Comparison of ENCODE assay signal across 8 mouse cellular contexts in genomic region chr11:119053257-119053670, GRCm38 (mm10). TPM values are rescaled to one million over a fixed set of nuclear protein-coding genes. Genes with fewer than 3 reads are reported as not detected.
A peak's percentile ranks its signal among the peaks of the same experiment; 100 is the strongest.
DNase-seq lines count a peak whose midpoint lies in the region; ATAC-seq lines count a peak whose summit lies in the region.

No protein-coding gene starts in this region.

- peak overlapping the region; percentile 59 for H3K4me3 ChIP-seq in embryonic facial prominence, embryonic 15.5 days (replicated peaks)
- peak overlapping the region; percentile 43 for H3K4me3 ChIP-seq in lung, embryonic 16.5 days (ENCODE audit: low read length)

- H3K9ac ChIP-seq in embryonic facial prominence, embryonic 15.5 days: no peak overlapping the region
- peak overlapping the region; percentile 64 for H3K9ac ChIP-seq in lung, embryonic 16.5 days (ENCODE audit: low read length)

- peaks cover 83% of the 10 kb centered on the region for H3K27me3 ChIP-seq in embryonic facial prominence, embryonic 15.5 days
- peaks cover 81% of the 10 kb centered on the region for H3K27me3 ChIP-seq in lung, embryonic 16.5 days (ENCODE audit: control insufficient read depth, insufficient read depth, low read depth, low read length)

- H3K27ac ChIP-seq in embryonic facial prominence, embryonic 15.5 days (replicated peaks): no peak overlapping the region
- peak overlapping the region; percentile 41; the same call in 1 of the 2 replicates for H3K27ac ChIP-seq in lung, embryonic 16.5 days (ENCODE audit: low read length)

- no peaks in the 10 kb centered on the region for H3K9me3 ChIP-seq in embryonic facial prominence, embryonic 15.5 days (replicated peaks)
- H3K9me3 ChIP-seq in lung, embryonic 16.5 days (ENCODE audit: control insufficient read depth, low read length): no peaks in the 10 kb centered on the region

- peak; percentile 89 for ATAC-seq in activated CD4-positive, CD25-positive, alpha-beta regulatory T cell, adult 4 months
- ATAC-seq in embryonic facial prominence, embryonic 15.5 days (ENCODE audit: insufficient number of reproducible peaks, low FRiP score, low TSS enrichment, low read depth): peak; percentile 93
- peak; percentile 87 for ATAC-seq in lung, embryonic 16.5 days (ENCODE audit: low read depth)

- intact Hi-C loops in heart, postnatal 14 days (cut with DNase I): loop anchor here (5.0 kb wide), 1 partner anchor 74 kb away; no protein-coding TSS in a partner anchor

- H3K4me1 ChIP-seq in embryonic facial prominence, embryonic 15.5 days: peaks cover 66% of the 10 kb centered on the region
- H3K4me1 ChIP-seq in lung, embryonic 16.5 days (replicated peaks; ENCODE audit: control insufficient read depth, insufficient read depth, low read length): peaks cover 46% of the 10 kb centered on the region

- peak overlapping the region; percentile 87 for H3K4me2 ChIP-seq in embryonic facial prominence, embryonic 15.5 days (replicated peaks)
- peak overlapping the region; percentile 81 for H3K4me2 ChIP-seq in lung, embryonic 16.5 days (ENCODE audit: low read depth, low read length)

- no peaks in the 10 kb centered on the region for H3K36me3 ChIP-seq in embryonic facial prominence, embryonic 15.5 days
- no peaks in the 10 kb centered on the region for H3K36me3 ChIP-seq in lung, embryonic 16.5 days (ENCODE audit: control insufficient read depth, insufficient read depth, low read length)

- DNase-seq in CD4-positive helper T cell, adult 2 months (ENCODE audit: low read depth, low spot score): peak; percentile 95
- DNase-seq in heart, postnatal 14 days: peak; percentile 78 to 80
- DNase-seq in layer of hippocampus, adult 8-10 months (ENCODE audit: low spot score in 2 of 2): peak; percentile 64 to 70
- DNase-seq in retina, embryonic 14.5 days (ENCODE audit: low spot score): peak; percentile 88
- peak; percentile 90 for DNase-seq in thymus, postnatal 14 days

- under 1% methylated on average over 41 of the region's 42 CpGs for WGBS in embryonic facial prominence, embryonic 15.5 days
- under 1% methylated on average over 39 of the region's 42 CpGs for WGBS in lung, embryonic 16.5 days

RNA-seq across cellular contexts. Expression of gene Cbx8, which starts 12.5 kb away (rescaled TPM):
- polyA plus RNA-seq in activated CD4-positive, CD25-positive, alpha-beta regulatory T cell, adult 4 months (2017; shearing (Covaris generic)): 1 to 10 TPM; 5.3 to 7.5 TPM
- polyA plus RNA-seq in embryonic facial prominence, embryonic 15.5 days (2015; fragmentation: Nextera tagmentation; extraction: Ambion mirVana): 9.2 and 10.3 TPM in 2 replicates
- total RNA-seq in heart, postnatal 14 days (2021): 1 to 10 TPM; 6.0 to 6.1 TPM
- 10 to 100 TPM in 2 of 4 experiments, 1 to 10 TPM in 2; 6.9 to 11.9 (median 9.6) TPM for total RNA-seq in layer of hippocampus, adult 8-10 months (2022)
- polyA plus RNA-seq in lung, embryonic 16.5 days (2015; fragmentation: Nextera tagmentation; extraction: Ambion mirVana): 7.7 and 7.9 TPM in 2 replicates

RNA-seq across cellular contexts. Expression of gene Cbx2, which starts 30.5 kb away (rescaled TPM):
- 1 to 10 TPM; 1.1 to 1.4 TPM for polyA plus RNA-seq in activated CD4-positive, CD25-positive, alpha-beta regulatory T cell, adult 4 months (2017; shearing (Covaris generic))
- polyA plus RNA-seq in embryonic facial prominence, embryonic 15.5 days (2015; fragmentation: Nextera tagmentation; extraction: Ambion mirVana): 35.2 and 37.0 TPM in 2 replicates
- total RNA-seq in heart, postnatal 14 days (2021): 1 to 10 TPM; 5.0 to 5.3 TPM
- 1 to 10 TPM; 1.7 to 3.9 (median 2.4) TPM for total RNA-seq in layer of hippocampus, adult 8-10 months (2022)
- 27.4 and 30.5 TPM in 2 replicates for polyA plus RNA-seq in lung, embryonic 16.5 days (2015; fragmentation: Nextera tagmentation; extraction: Ambion mirVana)

RNA-seq across cellular contexts. Expression of gene Cbx4, which starts 32.8 kb away (rescaled TPM):
- 1 to 10 TPM; 2.0 to 2.4 TPM for polyA plus RNA-seq in activated CD4-positive, CD25-positive, alpha-beta regulatory T cell, adult 4 months (2017; shearing (Covaris generic))
- 17.2 and 21.4 TPM in 2 replicates for polyA plus RNA-seq in embryonic facial prominence, embryonic 15.5 days (2015; fragmentation: Nextera tagmentation; extraction: Ambion mirVana)
- total RNA-seq in heart, postnatal 14 days (2021): 10 to 100 TPM; 15.2 to 17.8 TPM
- 10 to 100 TPM; 40.7 to 47.2 (median 44.0) TPM for total RNA-seq in layer of hippocampus, adult 8-10 months (2022)
- 13.3 and 14.0 TPM in 2 replicates for polyA plus RNA-seq in lung, embryonic 16.5 days (2015; fragmentation: Nextera tagmentation; extraction: Ambion mirVana)

Comparison
In these comparisons a context has a peak if more than half of its experiments do, and no peak if none do; other contexts are left out.
1. RNA of gene Cbx2, which starts 30.5 kb away (polyA plus RNA-seq): 35.2 to 37.0 TPM in embryonic facial prominence, embryonic 15.5 days and 27.4 to 30.5 TPM in lung, embryonic 16.5 days; 1.1 to 1.4 TPM in activated CD4-positive, CD25-positive, alpha-beta regulatory T cell, adult 4 months; every median in the first group is over 10 times any median in the second.
2. Peak in every context shown above with its lines, with median percentiles within 50 percentile points of each other: DNase-seq and ATAC-seq.